Mouse (Mus musculus) B cell, adult 2 months (primary cell): ENCODE results near the gene Rrp15.

Experiments
- DNase-seq, 2 experiments: peaks; one replicate each; pipeline ENCODE4 v3.0.0; 2022

Gene Rrp15

GRCm38 (mm10) chr1:186712802-186713471, 36.2 kb downstream of the Rrp15 start:
- peak; percentile 10 to 35 for DNase-seq

GRCm38 (mm10) chr1:186705915-186706248, 43.3 kb downstream of the Rrp15 start, which contains the start of gene Tgfb2:
TSS of gene Tgfb2 (minus strand) at chr1:186705989.
- DNase-seq: peak in 1 of 2 experiments; percentile 5

GRCm38 (mm10) chr1:186705203-186705914, 43.8 kb downstream of the Rrp15 start:
- peak; percentile 29 to 43 for DNase-seq

- DNase-seq: peak; percentile 25 to 37
These were observed 45.0 kb downstream of the Rrp15 start for GRCm38 (mm10) chr1:186703980-186704701.

- DNase-seq: peak; percentile 35 to 43
These were observed 45.7 kb downstream of the Rrp15 start for GRCm38 (mm10) chr1:186703256-186703979.

GRCm38 (mm10) chr1:186702391-186703255, 46.5 kb downstream of the Rrp15 start:
- no peak for DNase-seq

- no peak for DNase-seq
These were observed 47.8 kb downstream of the Rrp15 start for GRCm38 (mm10) chr1:186701206-186701905.

GRCm38 (mm10) chr1:186700496-186700895, 48.7 kb downstream of the Rrp15 start:
- no peak for DNase-seq

- DNase-seq: no peak
These were observed 50.4 kb downstream of the Rrp15 start for GRCm38 (mm10) chr1:186698583-186699338.

- DNase-seq: no peak
These were observed 52.9 kb downstream of the Rrp15 start for GRCm38 (mm10) chr1:186696231-186696630.

- no peak for DNase-seq
These were observed 53.8 kb downstream of the Rrp15 start for GRCm38 (mm10) chr1:186695361-186695760.

- DNase-seq: no peak
These were observed 56.8 kb downstream of the Rrp15 start for GRCm38 (mm10) chr1:186692370-186692769.

- no peak for DNase-seq
These were observed 57.5 kb downstream of the Rrp15 start for GRCm38 (mm10) chr1:186691708-186692107.

- DNase-seq: no peak
These were observed 65.1 kb downstream of the Rrp15 start for GRCm38 (mm10) chr1:186684041-186684440.

GRCm38 (mm10) chr1:186682606-186683005, 66.6 kb downstream of the Rrp15 start:
- DNase-seq: no peak

GRCm38 (mm10) chr1:186677614-186678013, 71.5 kb downstream of the Rrp15 start:
- DNase-seq: no peak

GRCm38 (mm10) chr1:186676199-186676598, 73.0 kb downstream of the Rrp15 start:
- no peak for DNase-seq

- DNase-seq: no peak
These were observed 73.9 kb downstream of the Rrp15 start for GRCm38 (mm10) chr1:186675263-186675662.

GRCm38 (mm10) chr1:186674621-186675020, 74.5 kb downstream of the Rrp15 start:
- DNase-seq: no peak

GRCm38 (mm10) chr1:186673166-186673565, 76.0 kb downstream of the Rrp15 start:
- no peak for DNase-seq
